Comparison of ENCODE assay signal across 28 mouse cellular contexts in the genomic region with DNA sequence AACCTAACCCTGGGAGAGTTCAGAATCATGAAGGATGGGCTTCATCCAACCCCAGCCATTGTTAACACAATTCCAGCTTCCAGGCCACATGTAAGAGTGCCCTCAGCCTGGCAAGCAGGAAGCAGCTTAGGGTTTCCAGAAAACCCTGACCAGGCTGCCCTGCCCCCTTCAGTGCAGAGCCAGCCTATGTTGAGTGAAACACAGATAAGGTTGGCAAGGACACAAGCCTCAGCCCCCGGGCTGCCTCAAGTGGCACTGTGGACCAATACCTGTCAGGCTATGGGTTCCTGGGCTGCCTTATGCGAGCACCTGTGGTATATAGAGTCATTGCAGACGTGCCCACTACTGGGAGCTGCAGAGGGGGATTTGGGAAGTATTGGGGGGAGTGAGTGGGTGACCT. TPM values are rescaled to one million over a fixed set of nuclear protein-coding genes. Genes with fewer than 3 reads are reported as not detected.
DNase-seq lines count a peak whose midpoint lies in the region; ATAC-seq and TF ChIP-seq lines count a peak whose summit lies in the region.
"Had no signal": no experiment of that assay in that cellular context is flagged by ENCODE, and none has a peak within 500 bp of the region (broad histone marks: within the 10 kb centered on the region; RNA-seq: fewer than 3 reads in every experiment).

No protein-coding gene starts in this region.

- 51% methylated on average over 3 of the region's 3 CpGs for WGBS in lung, embryonic 16.5 days
- WGBS in lung, postnatal 0 days, result 45% methylated on average over 3 of the region's 3 CpGs
- WGBS in stomach, postnatal 0 days, result 65% methylated on average over 3 of the region's 3 CpGs

- no peaks in the 10 kb centered on the region for H3K36me3 ChIP-seq in lung, embryonic 16.5 days (ENCODE audit: control insufficient read depth, insufficient read depth, low read length)
- H3K36me3 ChIP-seq in lung, postnatal 0 days (ENCODE audit: insufficient read depth, low read length), result no peaks in the 10 kb centered on the region
- no peaks in the 10 kb centered on the region for H3K36me3 ChIP-seq in stomach, postnatal 0 days (ENCODE audit: control insufficient read depth, insufficient read depth, low read length)
- H3K36me3 ChIP-seq: embryonic facial prominence, embryonic 13.5 days; forebrain, embryonic 15.5 days; kidney, embryonic 15.5 days; liver, embryonic 12.5 days had no signal

- peak; percentile 27 for DNase-seq in adrenal gland, postnatal 14 days
- DNase-seq in adrenal gland, adult 18-20 months (ENCODE audit: low spot score in 2 of 2), result no peak
- no peak for DNase-seq in lung, postnatal 4 days
- DNase-seq in lung, postnatal 0 days (ENCODE audit: low spot score), result peak; percentile 16
- DNase-seq in stomach, postnatal 0 days (ENCODE audit: low spot score), result peak; percentile 72
- no peak for DNase-seq in frontal cortex, postnatal 10 days (ENCODE audit: low spot score in 2 of 2)
- no peak for DNase-seq in thymus, postnatal 10 days (ENCODE audit: low spot score in 2 of 2)
- DNase-seq: adrenal gland, postnatal 10 days; cerebellum, postnatal 14 days; kidney, postnatal 4 days; layer of hippocampus, adult 9-11 months; midbrain, embryonic 14.5 days; retina, postnatal 1 day; thymus, postnatal 14 days had no signal

- no peaks in the 10 kb centered on the region for H3K9me3 ChIP-seq in lung, embryonic 16.5 days (ENCODE audit: control insufficient read depth, low read length)
- no peaks in the 10 kb centered on the region for H3K9me3 ChIP-seq in lung, postnatal 0 days (ENCODE audit: low read length)
- no peaks in the 10 kb centered on the region for H3K9me3 ChIP-seq in stomach, postnatal 0 days (ENCODE audit: control insufficient read depth, low read length)
- H3K9me3 ChIP-seq: embryonic facial prominence, embryonic 13.5 days; forebrain, embryonic 15.5 days; kidney, embryonic 15.5 days; liver, embryonic 12.5 days had no signal

- no peak overlapping the region for H3K4me3 ChIP-seq in lung, embryonic 16.5 days (ENCODE audit: low read length)
- H3K4me3 ChIP-seq in lung, postnatal 0 days (ENCODE audit: low read depth, low read length), result no peak overlapping the region
- H3K4me3 ChIP-seq in stomach, postnatal 0 days (ENCODE audit: low read depth, low read length), result no peak overlapping the region
- H3K4me3 ChIP-seq: embryonic facial prominence, embryonic 13.5 days; forebrain, embryonic 15.5 days; kidney, embryonic 15.5 days; left cerebral cortex, adult 2 months; liver, embryonic 12.5 days; myocyte had no signal

- TF ChIP-seq EP300 in lung, postnatal 0 days (IDR thresholded peaks at IDR 0.05), result no peak
- no peak for TF ChIP-seq EP300 in stomach, postnatal 0 days (optimal IDR thresholded peaks at IDR 0.05)

- peak; percentile 58; the same call in 1 of the 2 replicates for ATAC-seq in lung, embryonic 16.5 days (ENCODE audit: low read depth)
- peak; percentile 47 for ATAC-seq in lung, postnatal 0 days
- peak; percentile 67 for ATAC-seq in stomach, postnatal 0 days (ENCODE audit: low FRiP score, low TSS enrichment)
- ATAC-seq: CD4-positive, CD25-positive, alpha-beta regulatory T cell, adult 4 months; forebrain, embryonic 15.5 days; hindbrain, postnatal 0 days; intestine, postnatal 0 days; liver, embryonic 12.5 days; Patski had no signal

- TF ChIP-seq CTCF in lung, postnatal 0 days (IDR thresholded peaks at IDR 0.05), result no peak
- peak; percentile 13; the same call in 1 of the 2 replicates for TF ChIP-seq CTCF in stomach, postnatal 0 days (IDR thresholded peaks at IDR 0.05; ENCODE audit: low read depth)

- peaks cover 7% of the 10 kb centered on the region; the same call in 1 of the 2 replicates for H3K4me1 ChIP-seq in lung, embryonic 16.5 days (replicated peaks; ENCODE audit: control insufficient read depth, insufficient read depth, low read length)
- H3K4me1 ChIP-seq in lung, postnatal 0 days (ENCODE audit: insufficient read depth, low read depth, low read length), result no peaks in the 10 kb centered on the region
- H3K4me1 ChIP-seq in stomach, postnatal 0 days (replicated peaks; ENCODE audit: control insufficient read depth, insufficient read depth), result no peaks in the 10 kb centered on the region
- H3K4me1 ChIP-seq: embryonic facial prominence, embryonic 13.5 days; forebrain, embryonic 15.5 days; kidney, embryonic 15.5 days had no signal

- no peak overlapping the region for H3K4me2 ChIP-seq in lung, embryonic 16.5 days (ENCODE audit: low read depth, low read length)
- H3K4me2 ChIP-seq in lung, postnatal 0 days (replicated peaks; ENCODE audit: low read depth, low read length), result no peak overlapping the region
- H3K4me2 ChIP-seq in stomach, postnatal 0 days (replicated peaks; ENCODE audit: low read depth), result no peak overlapping the region
- H3K4me2 ChIP-seq: embryonic facial prominence, embryonic 13.5 days; forebrain, embryonic 15.5 days; kidney, embryonic 15.5 days; liver, embryonic 12.5 days had no signal

- no peaks in the 10 kb centered on the region for H3K27me3 ChIP-seq in lung, embryonic 16.5 days (ENCODE audit: control insufficient read depth, insufficient read depth, low read depth, low read length)
- H3K27me3 ChIP-seq in lung, postnatal 0 days (replicated peaks; ENCODE audit: insufficient read depth, low read length), result no peaks in the 10 kb centered on the region
- no peaks in the 10 kb centered on the region for H3K27me3 ChIP-seq in stomach, postnatal 0 days (ENCODE audit: control insufficient read depth, insufficient read depth, low read length)
- H3K27me3 ChIP-seq: embryonic facial prominence, embryonic 13.5 days; forebrain, embryonic 15.5 days; kidney, embryonic 15.5 days; Patski had no signal

- H3K27ac ChIP-seq in lung, embryonic 16.5 days (ENCODE audit: low read length), result no peak overlapping the region
- H3K27ac ChIP-seq in lung, postnatal 0 days (ENCODE audit: low read length), result no peak overlapping the region
- H3K27ac ChIP-seq in stomach, postnatal 0 days (replicated peaks), result no peak overlapping the region
- H3K27ac ChIP-seq: embryonic facial prominence, embryonic 13.5 days; forebrain, embryonic 15.5 days; hindbrain, postnatal 0 days; kidney, embryonic 15.5 days; left cerebral cortex, adult 2 months; liver, embryonic 12.5 days; macrophage had no signal

- H3K9ac ChIP-seq in lung, embryonic 16.5 days (ENCODE audit: low read length), result no peak overlapping the region
- no peak overlapping the region for H3K9ac ChIP-seq in lung, postnatal 0 days (replicated peaks; ENCODE audit: low read depth)
- H3K9ac ChIP-seq in stomach, postnatal 0 days (ENCODE audit: low read length), result no peak overlapping the region
- H3K9ac ChIP-seq: embryonic facial prominence, embryonic 13.5 days; forebrain, embryonic 15.5 days; kidney, embryonic 15.5 days; liver, embryonic 12.5 days had no signal

RNA-seq across cellular contexts. Expression of a gene that starts 6.4 kb away (rescaled TPM):
- not detected in 2 replicates for total RNA-seq in adrenal gland, postnatal 14 days (2021)
- total RNA-seq in adrenal gland, adult 18-20 months (2021), result not detected
- polyA plus RNA-seq in lung, embryonic 16.5 days (2015; fragmentation: Nextera tagmentation; extraction: Ambion mirVana), result 0.13 and 0.21 TPM in 2 replicates
- 0.07 TPM in 2 replicates for polyA plus RNA-seq in lung, postnatal 0 days (2015; fragmentation: Nextera tagmentation; extraction: Ambion mirVana)
- polyA plus RNA-seq in stomach, postnatal 0 days (2015; fragmentation: Nextera tagmentation; extraction: Ambion mirVana), result 11.3 and 13.6 TPM in 2 replicates
- total RNA-seq: gastrocnemius, postnatal 4 days; hematopoietic stem cell, adult 5-6 weeks; hindbrain, postnatal 0 days; left cerebral cortex, adult 2 months had no signal

RNA-seq across cellular contexts. Expression of a gene that starts 28.7 kb away (rescaled TPM):
- 0.78 and 4.3 TPM in 2 replicates for total RNA-seq in adrenal gland, postnatal 14 days (2021)
- 1 to 10 TPM in 1 of 2 experiments, under 1 TPM in 1; 0.50 to 2.7 TPM for total RNA-seq in adrenal gland, adult 18-20 months (2021)
- 0.35 and 0.48 TPM in 2 replicates for polyA plus RNA-seq in lung, embryonic 16.5 days (2015; fragmentation: Nextera tagmentation; extraction: Ambion mirVana)
- 0.26 and 0.36 TPM in 2 replicates for polyA plus RNA-seq in lung, postnatal 0 days (2015; fragmentation: Nextera tagmentation; extraction: Ambion mirVana)
- 0.23 and 0.40 TPM in 2 replicates for polyA plus RNA-seq in stomach, postnatal 0 days (2015; fragmentation: Nextera tagmentation; extraction: Ambion mirVana)
- total RNA-seq: hematopoietic stem cell, adult 5-6 weeks had no signal
- polyA plus RNA-seq: CD4-positive, CD25-positive, alpha-beta regulatory T cell, adult 4 months; myocyte had no signal

Comparison
In these comparisons a context has a peak if more than half of its experiments do, and no peak if none do; other contexts are left out.
1. DNase-seq: peak in adrenal gland, postnatal 14 days (single experiment), lung, postnatal 0 days (single experiment) and stomach, postnatal 0 days (single experiment); none in adrenal gland, adult 18-20 months (0 of 2), lung, postnatal 4 days (0 of 2), frontal cortex, postnatal 10 days (0 of 2) and thymus, postnatal 10 days (0 of 2).
2. RNA of a gene that starts 6.4 kb away (polyA plus RNA-seq): 11.3 to 13.6 TPM in stomach, postnatal 0 days; 0.13 to 0.21 TPM in lung, embryonic 16.5 days and 0.07 TPM in lung, postnatal 0 days; every median in the first group is over 10 times any median in the second.
3. Peak in every context shown above with its lines, with median percentiles within 50 percentile points of each other: ATAC-seq.